Mouse (Mus musculus) embryonic facial prominence, embryonic 15.5 days (tissue): Measurements from ENCODE around the gene Olfr1366. TPM values are rescaled to one million over a fixed set of nuclear protein-coding genes. Genes with fewer than 3 reads are reported as not detected.
"Not testable (repeated sequence)": the region's sequence is repeated elsewhere in the genome, so short reads cannot be mapped to it uniquely, and the experiment has no call there.

ENCODE experiments used
- ATAC-seq: fragments of 200-750 bp; cut with Nextera tagmentation; 2 replicates; pipeline ENCODE4 v1.8.0; 2017; ENCODE audit warnings: low read depth, moderate TSS enrichment; ENCODE audit not compliant: insufficient number of reproducible peaks, low FRiP score, low TSS enrichment
- H3K27ac ChIP-seq: fragments of 300-500 bp; sonication (generic); replicated peaks from 2 replicates; pipeline ENCODE4 v1.5.1; 2015; ENCODE audit warnings: mild to moderate bottlenecking, inconsistent platforms
- H3K27me3 ChIP-seq: fragments of 300-500 bp; sonication (generic); 2 replicates; pipeline ENCODE4 v1.6.1; 2015; ENCODE audit warnings: inconsistent platforms
- H3K36me3 ChIP-seq: fragments of 300-500 bp; sonication (generic); 2 replicates; pipeline ENCODE4 v1.6.1; 2015; ENCODE audit warnings: mild to moderate bottlenecking, inconsistent platforms
- H3K4me1 ChIP-seq: fragments of 300-500 bp; sonication (generic); 2 replicates; pipeline ENCODE4 v1.6.1; 2015; ENCODE audit warnings: inconsistent platforms
- H3K4me2 ChIP-seq: fragments of 300-500 bp; sonication (generic); replicated peaks from 2 replicates; pipeline ENCODE4 v1.6.1; 2015; ENCODE audit warnings: mild to moderate bottlenecking, inconsistent platforms
- H3K4me3 ChIP-seq: fragments of 300-500 bp; sonication (generic); replicated peaks from 2 replicates; pipeline ENCODE4 v1.5.1; 2015; ENCODE audit warnings: mild to moderate bottlenecking, inconsistent platforms
- H3K9ac ChIP-seq: fragments of 300-500 bp; sonication (generic); 2 replicates; pipeline ENCODE4 v1.6.1; 2015; ENCODE audit warnings: inconsistent platforms
- H3K9me3 ChIP-seq: fragments of 300-500 bp; sonication (generic); replicated peaks from 2 replicates; pipeline ENCODE4 v1.6.1; 2016; ENCODE audit warnings: inconsistent platforms
- WGBS: fragments of 180-500 bp; shearing (Covaris S2); methylation state at CpG from one replicate; pipeline ENCODE4 v1.1.7; 2015; 5-methylcytosine and 5-hydroxymethylcytosine counted together
- polyA plus RNA-seq: library from polyadenylated mRNA; unstranded; fragments of >200 nt; fragmentation: Nextera tagmentation; extraction: Ambion mirVana; gene quantifications from 2 replicates; pipeline ENCODE4 v1.2.1, GENCODE M21; 2015

Gene Olfr1366
- polyA plus RNA-seq = 0.17 and 0.22 TPM in 2 replicates

GRCm38 (mm10) chr13:21542708-21543107 is at the start of gene Olfr1366:
Gene Olfr1366 (minus strand): TSS chr13:21542808.
- H3K9ac ChIP-seq = no peak within 1 kb of the TSS
- no peak within 1 kb of the TSS for H3K4me2 ChIP-seq
- no peaks in the 10 kb centered on the region for H3K36me3 ChIP-seq
- no peaks in the 10 kb centered on the region for H3K27me3 ChIP-seq
- H3K4me3 ChIP-seq = no peak within 1 kb of the TSS
- no peak for ATAC-seq
- no peak within 1 kb of the TSS for H3K27ac ChIP-seq
- H3K4me1 ChIP-seq = no peaks in the 10 kb centered on the region
- 72% methylated on average over 1 of the region's 1 CpGs for WGBS
- no peaks in the 10 kb centered on the region for H3K9me3 ChIP-seq

GRCm38 (mm10) chr13:21591618-21592017 is 49.0 kb upstream of the Olfr1366 start:
- Histone ChIP-seq H3K4me2 (no peak overlapping the region), H3K36me3 (no peaks in the 10 kb centered on the region), H3K27me3 (no peaks in the 10 kb centered on the region), H3K4me1 (no peaks in the 10 kb centered on the region), H3K27ac (no peak overlapping the region), H3K9ac (no peak overlapping the region), H3K9me3 (no peaks in the 10 kb centered on the region), H3K4me3 (no peak overlapping the region)
- 61% methylated on average over 2 of the region's 2 CpGs for WGBS
- peak; percentile 39; the same call in 1 of the 2 replicates for ATAC-seq

- WGBS = 89% methylated on average over 2 of the region's 2 CpGs
- H3K27me3 ChIP-seq = no peaks in the 10 kb centered on the region
- H3K9ac ChIP-seq = no peak within 1 kb of the TSS
- no peak for ATAC-seq
- no peaks in the 10 kb centered on the region for H3K4me1 ChIP-seq
- H3K36me3 ChIP-seq = no peaks in the 10 kb centered on the region
- H3K4me3 ChIP-seq = no peak within 1 kb of the TSS
- no peaks in the 10 kb centered on the region for H3K9me3 ChIP-seq
- no peak within 1 kb of the TSS for H3K27ac ChIP-seq
- H3K4me2 ChIP-seq = no peak within 1 kb of the TSS
These were observed 39.1 kb upstream of the Olfr1366 start, which contains the start of gene Olfr1364 for GRCm38 (mm10) chr13:21581659-21582058. Gene Olfr1364 (minus strand): TSS chr13:21581759.

GRCm38 (mm10) chr13:21559793-21560192 is 17.2 kb upstream of the Olfr1366 start, which contains the start of gene Olfr1535:
Gene Olfr1535 (minus strand): TSS chr13:21559893.
- Histone ChIP-seq H3K4me1 (no peaks in the 10 kb centered on the region), H3K9ac (no peak within 1 kb of the TSS), H3K9me3 (no peaks in the 10 kb centered on the region), H3K27me3 (no peaks in the 10 kb centered on the region), H3K4me2 (no peak within 1 kb of the TSS), H3K36me3 (no peaks in the 10 kb centered on the region), H3K4me3 (no peak within 1 kb of the TSS), H3K27ac (no peak within 1 kb of the TSS)
- WGBS = 57% methylated on average over 1 of the region's 1 CpGs
- ATAC-seq = no peak

- ATAC-seq = no peak
- H3K4me2 ChIP-seq = no peak overlapping the region
- no peaks in the 10 kb centered on the region for H3K9me3 ChIP-seq
- WGBS = 45% methylated on average over 3 of the region's 3 CpGs
- no peaks in the 10 kb centered on the region for H3K4me1 ChIP-seq
- no peak overlapping the region for H3K27ac ChIP-seq
- no peaks in the 10 kb centered on the region for H3K36me3 ChIP-seq
- H3K9ac ChIP-seq = no peak overlapping the region
- H3K4me3 ChIP-seq = no peak overlapping the region
- H3K27me3 ChIP-seq = no peaks in the 10 kb centered on the region
These were observed 8.0 kb upstream of the Olfr1366 start for GRCm38 (mm10) chr13:21550416-21551110.

GRCm38 (mm10) chr13:21549487-21549886 is 6.9 kb upstream of the Olfr1366 start:
- WGBS = 92% methylated on average over 3 of the region's 3 CpGs
- H3K4me3 ChIP-seq = no peak overlapping the region
- ATAC-seq = no peak
- H3K4me1 ChIP-seq = no peaks in the 10 kb centered on the region
- no peaks in the 10 kb centered on the region for H3K27me3 ChIP-seq
- H3K9me3 ChIP-seq = no peaks in the 10 kb centered on the region
- H3K27ac ChIP-seq = no peak overlapping the region
- H3K4me2 ChIP-seq = no peak overlapping the region
- no peaks in the 10 kb centered on the region for H3K36me3 ChIP-seq
- H3K9ac ChIP-seq = no peak overlapping the region

GRCm38 (mm10) chr13:21530781-21531201 is 11.8 kb downstream of the Olfr1366 start, which contains the start of gene Zkscan8:
Gene Zkscan8 (minus strand): TSS chr13:21531120.
- no peaks in the 10 kb centered on the region for H3K4me1 ChIP-seq
- peak; percentile 97 for ATAC-seq
- WGBS = under 1% methylated on average over 39 of the region's 39 CpGs
- peak within 1 kb of the TSS; percentile 98 for H3K9ac ChIP-seq
- H3K4me3 ChIP-seq = peak within 1 kb of the TSS; percentile 91
- H3K27ac ChIP-seq = peak within 1 kb of the TSS; percentile 96
- peak within 1 kb of the TSS; percentile 59 for H3K4me2 ChIP-seq
- peaks cover 12% of the 10 kb centered on the region for H3K36me3 ChIP-seq
- no peaks in the 10 kb centered on the region for H3K27me3 ChIP-seq
- no peaks in the 10 kb centered on the region for H3K9me3 ChIP-seq

- Histone ChIP-seq H3K27me3 (no peaks in the 10 kb centered on the region), H3K4me3 (peak overlapping the region; percentile 91), H3K4me1 (no peaks in the 10 kb centered on the region), H3K9ac (no peak overlapping the region), H3K27ac (no peak overlapping the region), H3K4me2 (peak overlapping the region; percentile 59), H3K36me3 (peaks cover 16% of the 10 kb centered on the region), H3K9me3 (no peaks in the 10 kb centered on the region)
- no peak for ATAC-seq
- WGBS = 46% methylated on average over 7 of the region's 7 CpGs
These were observed 12.5 kb downstream of the Olfr1366 start for GRCm38 (mm10) chr13:21530136-21530535.

- no peaks in the 10 kb centered on the region for H3K27me3 ChIP-seq
- under 1% methylated on average over 21 of the region's 21 CpGs for WGBS
- H3K27ac ChIP-seq = peak overlapping the region; percentile 91
- no peaks in the 10 kb centered on the region for H3K9me3 ChIP-seq
- no peaks in the 10 kb centered on the region for H3K4me1 ChIP-seq
- H3K36me3 ChIP-seq = no peaks in the 10 kb centered on the region
- peak overlapping the region; percentile 56 for H3K4me2 ChIP-seq
- peak overlapping the region; percentile 33; the same call in 1 of the 2 replicates for H3K9ac ChIP-seq
- H3K4me3 ChIP-seq = peak overlapping the region; percentile 63
- ATAC-seq = peak; percentile 99
These were observed 36.4 kb downstream of the Olfr1366 start for GRCm38 (mm10) chr13:21506221-21506649.

- no peak overlapping the region for H3K4me2 ChIP-seq
- no peak overlapping the region for H3K9ac ChIP-seq
- H3K9me3 ChIP-seq = no peaks in the 10 kb centered on the region
- H3K4me3 ChIP-seq = no peak overlapping the region
- 88% methylated on average over 5 of the region's 5 CpGs for WGBS
- ATAC-seq = no peak
- no peaks in the 10 kb centered on the region for H3K36me3 ChIP-seq
- H3K27me3 ChIP-seq = no peaks in the 10 kb centered on the region
- no peaks in the 10 kb centered on the region for H3K4me1 ChIP-seq
- no peak overlapping the region for H3K27ac ChIP-seq
These were observed 40.3 kb downstream of the Olfr1366 start for GRCm38 (mm10) chr13:21502296-21502695.

- not testable (repeated sequence) for H3K4me1 ChIP-seq, H3K9ac ChIP-seq, H3K27me3 ChIP-seq, H3K4me3 ChIP-seq, H3K9me3 ChIP-seq, H3K4me2 ChIP-seq, ATAC-seq, H3K36me3 ChIP-seq, H3K27ac ChIP-seq
- 89% methylated on average over 17 of the region's 17 CpGs for WGBS
These were observed 41.4 kb downstream of the Olfr1366 start, which contains the start of gene Gm11273 for GRCm38 (mm10) chr13:21501182-21501581. Gene Gm11273 (minus strand): TSS chr13:21501418.
